Mouse (Mus musculus) mouse trophoblast stem cell (cell line): ENCODE measurements around the gene Ptcd1.
"Not testable (repeated sequence)": the region's sequence is repeated elsewhere in the genome, so short reads cannot be mapped to it uniquely, and the experiment has no call there.

Source experiments
- in situ Hi-C, 2 experiments: fragments of 300-500 bp; cut with MseI, MboI; formaldehyde crosslinking; loops; 2 replicates in 1 of 2; 3 replicates in 1 of 2; pipeline ENCODE4 v1.15.1; 2025

Ptcd1 gene

DNA sequence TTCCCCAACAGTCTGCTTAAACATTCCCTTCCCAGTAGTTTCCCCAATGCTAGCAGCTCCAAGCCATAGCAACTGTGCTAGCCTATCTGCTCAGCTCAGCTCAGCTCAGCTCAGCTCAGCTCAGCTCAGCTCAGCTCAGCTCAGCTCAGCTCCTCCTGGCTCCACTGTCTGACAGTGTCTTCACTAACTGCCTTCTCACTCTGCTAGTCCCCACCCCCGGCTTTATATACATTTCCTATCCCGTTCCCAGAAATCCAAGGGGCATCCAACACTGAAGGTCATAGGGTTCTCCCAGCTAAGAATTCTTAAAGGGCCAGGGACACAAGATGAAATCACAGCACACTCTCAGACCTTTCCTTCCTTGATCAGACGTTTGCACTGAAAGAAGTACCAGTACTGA lies 2.2 kb downstream of the Ptcd1 start:
- in situ Hi-C loops = no loop called here

DNA sequence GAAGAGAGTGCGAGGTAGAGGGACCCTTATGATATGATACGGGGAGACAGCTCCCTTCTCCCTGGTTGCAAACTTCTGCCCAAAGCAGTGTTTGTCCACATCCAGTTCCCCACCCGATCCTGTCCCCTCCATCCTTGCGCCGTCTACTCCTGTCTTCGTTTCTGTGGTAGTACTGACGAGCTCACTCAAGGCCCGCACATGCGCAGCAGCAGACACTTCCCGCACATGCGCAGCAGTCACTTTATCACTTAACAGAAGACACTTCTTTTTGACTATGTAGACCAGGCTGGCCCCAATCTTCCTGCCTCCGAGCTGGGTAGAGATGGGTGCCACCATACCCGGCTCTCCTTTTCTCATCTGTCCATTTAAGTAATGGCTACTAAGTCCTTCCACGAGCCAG lies 5.5 kb downstream of the Ptcd1 start:
- in situ Hi-C loops = no loop called here

DNA sequence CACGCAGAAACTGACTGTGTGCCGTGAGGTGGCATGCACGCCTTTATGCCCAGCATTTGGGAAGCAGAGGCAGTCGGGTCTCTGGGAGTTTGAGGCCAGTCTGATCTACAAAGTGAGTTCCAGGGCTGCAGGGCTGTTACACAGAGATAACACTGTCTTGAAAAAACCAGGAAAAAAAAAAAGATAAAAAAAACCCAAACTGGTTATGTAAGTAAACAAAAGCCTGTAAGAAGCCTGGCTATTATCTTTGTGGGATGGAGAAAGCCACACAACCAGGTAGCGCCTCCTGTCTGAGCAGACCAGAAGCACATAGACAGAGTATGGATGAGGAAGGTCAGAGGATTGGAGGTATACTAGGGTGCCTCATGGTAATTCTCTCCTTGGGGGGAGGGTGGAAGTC lies 14.2 kb downstream of the Ptcd1 start:
- in situ Hi-C loops = no loop called here

DNA sequence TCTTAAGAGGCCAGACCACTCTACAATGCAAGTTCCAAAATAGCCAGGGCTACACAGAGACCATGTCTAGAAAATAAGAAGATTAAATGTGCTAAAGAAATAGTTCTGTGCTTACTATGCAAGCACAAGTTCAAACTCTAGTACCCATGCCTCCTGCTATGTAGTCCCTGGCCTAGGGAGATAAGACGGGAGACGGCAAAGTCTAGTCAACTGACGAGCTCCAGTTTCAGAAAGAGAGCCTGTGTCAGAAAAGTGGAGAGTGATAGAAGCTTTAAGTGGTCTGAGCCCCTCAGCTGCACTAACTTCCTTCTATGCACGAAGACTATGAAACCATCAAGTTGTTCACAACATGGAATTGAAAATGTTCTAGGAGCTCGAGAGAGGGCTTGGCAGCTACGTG lies 17.6 kb downstream of the Ptcd1 start:
- in situ Hi-C loops = no loop called here

DNA sequence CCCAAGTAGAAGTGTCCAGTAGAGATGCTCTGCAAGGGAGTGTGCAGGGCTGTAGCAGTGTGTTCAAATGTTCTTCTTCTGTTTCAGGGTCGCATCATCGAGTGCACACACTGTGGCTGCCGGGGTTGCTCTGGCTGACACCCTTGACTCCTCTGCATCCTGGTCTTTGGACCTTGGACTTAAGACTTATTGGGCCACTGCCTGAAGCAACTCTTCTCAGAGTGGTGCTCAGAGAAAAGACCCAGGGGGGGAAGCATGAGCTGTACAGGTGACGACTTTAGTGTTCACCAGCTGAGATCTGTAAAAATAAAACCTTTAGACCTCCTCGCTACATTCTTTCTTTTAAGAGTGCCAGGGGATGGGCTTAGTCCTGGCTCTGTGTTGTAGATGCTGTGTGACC lies 19.2 kb downstream of the Ptcd1 start:
- in situ Hi-C loops = no loop called here

GRCm38 (mm10) chr5:145140611-145141010 lies 26.3 kb downstream of the Ptcd1 start:
- in situ Hi-C loops = no loop called here

DNA sequence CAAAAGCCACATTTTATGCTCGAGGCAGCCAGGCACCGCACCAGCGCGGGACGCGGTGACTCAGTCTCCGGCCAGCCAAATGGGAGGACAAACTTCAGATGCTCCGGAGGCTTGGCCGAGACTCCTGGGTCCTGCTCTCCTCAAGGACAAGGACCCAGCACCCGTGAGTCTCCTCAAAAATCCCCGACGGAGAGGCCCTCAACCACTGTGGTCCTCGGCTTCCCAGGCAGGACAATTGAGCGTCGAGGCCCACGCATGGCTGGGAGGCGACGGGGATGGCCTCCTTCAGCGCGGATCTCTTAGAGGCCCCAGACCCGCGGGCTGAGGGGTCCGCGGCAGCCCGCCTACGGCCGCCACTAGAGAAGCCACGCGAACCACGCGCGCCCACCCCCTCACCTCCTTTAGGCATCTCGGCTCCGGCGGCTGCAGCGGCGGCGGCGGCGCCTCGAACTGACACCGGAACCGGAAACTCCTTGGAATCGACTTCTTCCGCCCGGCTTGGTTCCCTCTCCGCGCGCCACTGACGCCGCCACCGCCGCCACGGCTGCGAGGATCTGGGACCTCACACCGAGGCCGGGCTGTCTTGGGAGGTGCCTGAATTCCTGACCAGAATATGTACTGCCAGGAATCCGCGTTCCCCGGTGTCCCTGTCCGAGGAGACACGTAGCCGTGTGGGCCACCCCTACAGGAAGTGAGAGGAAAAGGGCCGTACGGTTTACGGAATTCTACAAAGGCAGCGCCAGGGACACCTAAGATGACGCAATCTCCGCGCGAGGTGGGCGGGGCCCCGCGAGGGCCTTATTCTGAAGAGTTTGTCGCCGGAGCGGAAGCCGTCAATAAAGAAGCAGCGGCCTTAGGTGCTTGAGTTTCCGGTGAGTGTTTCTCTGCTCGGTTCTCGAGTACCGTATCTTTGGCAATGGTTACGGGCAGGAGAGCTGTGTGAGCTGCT lies 27.1 kb downstream of the Ptcd1 start, which contains the start of the genes Pdap1 and Bud31:
Pdap1 (minus strand) TSS at position 668 of the 949 bp plus-strand sequence.
Bud31 (plus strand) TSS at position 792 of the 949 bp plus-strand sequence.
- in situ Hi-C loops = no loop called here

- in situ Hi-C loops = no loop called here
Observed at GRCm38 (mm10) chr5:145138836-145139235, 28.1 kb downstream of the Ptcd1 start.

- in situ Hi-C loops = not testable (repeated sequence)
Observed at GRCm38 (mm10) chr5:145133275-145133674, 33.6 kb downstream of the Ptcd1 start.

DNA sequence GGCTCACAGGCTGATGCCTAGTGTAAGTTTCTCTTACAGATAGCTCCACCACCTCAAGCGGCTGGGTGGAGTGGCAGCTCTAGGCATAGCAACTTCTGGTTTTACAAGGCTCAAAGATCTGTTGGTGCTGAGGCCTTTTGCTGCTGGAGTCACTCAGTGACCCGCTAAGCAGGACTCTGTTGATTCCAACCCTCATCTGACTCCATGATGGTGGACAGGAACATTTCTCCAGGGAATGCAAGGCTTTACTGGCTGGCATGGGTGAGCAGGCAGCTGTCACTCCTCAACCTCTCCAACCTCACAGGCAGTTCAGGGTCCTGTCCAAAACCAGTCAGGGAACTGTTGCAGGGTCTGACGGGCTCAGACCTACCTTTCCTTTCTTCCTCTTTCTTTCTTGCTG lies 35.9 kb downstream of the Ptcd1 start:
- in situ Hi-C loops = no loop called here

GRCm38 (mm10) chr5:145130191-145130590 lies 36.7 kb downstream of the Ptcd1 start:
- in situ Hi-C loops = no loop called here

GRCm38 (mm10) chr5:145129773-145130172 lies 37.1 kb downstream of the Ptcd1 start:
- in situ Hi-C loops = not testable (repeated sequence)

GRCm38 (mm10) chr5:145129124-145129523 lies 37.8 kb downstream of the Ptcd1 start:
- in situ Hi-C loops = no loop called here

DNA sequence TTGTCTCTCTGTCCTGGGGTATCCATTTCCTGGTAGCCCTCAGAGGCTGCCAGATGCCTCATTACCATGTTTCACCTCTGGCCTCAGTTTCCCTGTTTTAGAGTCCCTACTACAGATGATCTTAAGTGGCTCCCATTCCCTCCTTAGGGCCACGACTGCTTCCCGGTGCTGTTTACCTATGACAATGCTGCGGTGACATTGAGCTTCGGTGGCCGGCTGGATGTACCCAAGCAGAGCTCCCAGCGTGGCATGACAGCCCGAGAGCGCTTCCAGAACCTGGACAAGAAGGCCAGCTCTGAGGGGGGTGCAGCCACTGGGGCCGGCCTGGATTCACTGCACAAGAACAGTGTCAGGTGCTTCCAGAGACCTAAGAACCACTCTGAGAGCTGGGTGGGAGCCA lies 40.3 kb downstream of the Ptcd1 start:
- in situ Hi-C loops = no loop called here

DNA sequence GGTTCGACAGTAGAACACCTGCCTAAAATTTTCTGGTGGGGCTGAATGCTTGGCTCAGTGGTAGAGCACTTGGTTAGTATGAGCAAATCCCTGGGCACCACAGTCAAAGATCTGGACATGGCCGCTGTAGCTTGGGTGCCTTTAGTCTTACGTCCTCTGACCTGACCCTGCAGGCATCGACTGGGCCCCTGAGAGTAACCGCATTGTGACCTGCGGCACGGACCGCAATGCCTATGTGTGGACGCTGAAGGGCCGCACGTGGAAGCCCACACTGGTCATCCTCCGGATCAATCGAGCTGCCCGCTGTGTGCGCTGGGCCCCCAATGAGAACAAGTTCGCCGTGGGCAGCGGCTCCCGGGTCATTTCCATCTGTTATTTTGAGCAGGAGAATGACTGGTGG lies 43.5 kb downstream of the Ptcd1 start:
- in situ Hi-C loops = no loop called here

DNA sequence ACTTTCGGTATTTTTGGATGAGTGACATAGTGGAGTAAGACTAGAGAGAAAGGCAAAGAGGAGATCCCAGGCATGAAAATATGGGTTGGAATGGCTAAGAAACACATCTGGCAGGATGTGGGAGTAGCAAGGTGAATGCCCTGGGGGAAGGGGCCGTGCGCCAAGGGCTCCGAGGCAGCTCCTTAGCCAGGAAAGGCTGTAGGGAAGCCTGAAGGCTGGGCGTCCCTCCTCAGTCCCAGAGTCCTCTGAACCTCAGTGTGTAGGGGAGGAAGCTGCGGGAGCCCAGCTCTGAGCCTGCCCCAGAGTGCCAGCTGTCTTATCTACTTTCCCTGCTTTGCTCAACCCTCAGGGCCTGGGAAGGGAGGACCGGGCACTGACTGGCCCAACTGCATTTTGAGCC lies 46.0 kb downstream of the Ptcd1 start:
- in situ Hi-C loops = no loop called here

- in situ Hi-C loops = no loop called here
Observed at GRCm38 (mm10) chr5:145119385-145119784, 47.5 kb downstream of the Ptcd1 start.

DNA sequence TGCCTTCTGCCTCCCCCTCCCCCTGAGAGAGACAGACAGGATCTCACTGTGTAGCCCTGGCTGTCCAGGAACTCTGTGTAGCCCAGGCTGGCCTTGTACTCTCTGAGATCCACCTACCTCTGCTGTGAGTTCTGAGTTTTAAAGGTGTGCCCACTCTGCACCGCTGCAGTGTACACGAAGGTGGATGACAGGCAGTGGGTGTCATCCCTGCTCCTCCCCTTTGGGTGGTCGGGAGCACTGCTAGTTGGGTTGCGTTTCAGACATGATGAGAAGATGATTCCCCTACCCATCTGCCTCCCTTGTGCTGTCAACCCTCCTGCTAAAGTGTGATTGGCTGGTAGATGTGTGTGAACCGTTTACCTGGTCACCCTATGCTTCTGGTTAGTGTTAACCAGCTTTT lies 48.4 kb downstream of the Ptcd1 start:
- in situ Hi-C loops = no loop called here

GRCm38 (mm10) chr5:145118005-145118404 lies 48.9 kb downstream of the Ptcd1 start:
- in situ Hi-C loops = no loop called here

GRCm38 (mm10) chr5:145116916-145117315 lies 50.0 kb downstream of the Ptcd1 start:
- in situ Hi-C loops = no loop called here

DNA sequence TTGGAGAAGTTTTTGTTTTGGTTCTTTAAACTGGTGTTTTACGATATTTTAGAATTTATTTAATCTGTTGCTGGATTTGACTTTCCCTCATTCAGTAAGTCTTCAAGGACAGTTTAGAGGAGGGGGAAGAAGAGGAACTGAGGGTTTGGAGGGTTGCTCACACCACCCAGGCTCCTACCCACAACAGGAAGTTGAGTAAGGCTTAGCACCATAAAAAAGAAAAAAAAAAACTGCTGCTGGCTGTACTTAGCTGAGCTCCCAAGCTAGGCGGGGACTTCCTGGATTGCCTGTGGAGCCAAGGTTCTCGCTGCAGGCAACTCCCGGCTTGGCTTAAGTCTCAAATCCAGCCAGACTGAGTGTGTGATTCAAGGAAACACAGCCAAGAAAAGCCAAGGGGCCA lies 50.6 kb downstream of the Ptcd1 start:
- in situ Hi-C loops = no loop called here

GRCm38 (mm10) chr5:145115736-145116135 lies 51.2 kb downstream of the Ptcd1 start:
- in situ Hi-C loops = no loop called here
